Mouse (Mus musculus) left cerebral cortex, adult 6 months (tissue): ENCODE measurements around the gene Gm44502. TPM values are rescaled to one million over a fixed set of nuclear protein-coding genes. Genes with fewer than 3 reads are reported as not detected.

ENCODE experiments used
- long read RNA-seq, 2 experiments: library from polyadenylated mRNA; unstranded; transcript quantifications; one replicate each; pipeline ENCODE4 v2.0.0; 2019 to 2020
- polyA plus RNA-seq: library from polyadenylated mRNA; unstranded; fragments of <200 nt; fragmentation: Nextera tagmentation; gene quantifications from 2 replicates; pipeline ENCODE4 v1.2.3, GENCODE M21; 2021

The Gm44502 gene
- not detected in 2 replicates for polyA plus RNA-seq
- long read RNA-seq, experiment 1, partial matches to known transcripts = 2 of 2 reads
- long read RNA-seq, experiment 1, other reads (novel, unspliced or antisense) = 0 of 2 reads
- long read RNA-seq, experiment 2 = 0 reads

DNA sequence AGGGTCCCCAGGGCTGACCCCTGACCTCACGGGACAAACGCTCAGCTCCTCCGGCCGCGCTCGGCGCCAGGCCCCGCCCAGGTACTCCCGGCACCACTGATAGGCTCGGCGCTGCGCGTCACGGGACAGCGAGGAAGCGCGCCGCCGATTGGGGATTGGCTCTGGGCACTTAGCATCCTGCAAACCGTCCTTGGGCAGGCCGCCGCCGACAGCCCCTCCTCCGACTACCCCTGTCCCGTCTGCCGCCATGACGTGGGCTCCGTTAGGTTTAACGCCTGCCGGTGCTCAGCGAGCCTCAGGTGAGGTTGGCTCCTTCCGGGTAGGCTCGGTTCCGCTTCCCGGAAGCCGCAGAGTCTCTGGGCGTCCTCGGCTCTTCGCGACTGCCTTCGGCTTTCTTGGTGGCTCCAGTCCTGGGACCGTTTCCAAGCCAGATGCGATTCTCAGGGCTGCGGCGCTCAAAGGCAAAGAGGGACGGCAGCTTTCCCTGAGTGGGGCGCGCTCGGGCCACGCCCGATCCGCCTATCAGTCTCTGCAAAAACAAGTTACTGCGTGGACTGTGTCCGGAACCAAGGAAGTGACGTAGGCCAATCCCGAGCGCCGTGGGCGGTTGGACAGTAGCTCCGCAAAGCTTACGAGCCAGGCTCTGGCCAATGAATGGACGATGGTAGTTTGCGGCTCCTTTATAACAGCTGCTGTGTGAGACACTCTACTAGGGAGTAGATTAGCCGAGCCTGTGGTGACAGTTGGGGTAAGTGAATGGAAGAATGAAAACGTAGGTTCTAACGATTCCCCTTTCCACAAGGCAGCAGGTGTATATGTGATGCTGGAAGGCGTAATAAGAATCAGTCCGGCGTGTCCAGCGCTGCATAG is at the start of gene Gm44502, which contains the start of the genes C730034F03Rik and Chkb:
Gene Gm44502, minus strand, starts transcription at position 345 of the 870 bp plus-strand sequence.
Gene C730034F03Rik, plus strand, starts transcription at position 238 of the 870 bp plus-strand sequence.
Gene Chkb, minus strand, starts transcription at position 557 of the 870 bp plus-strand sequence.

DNA sequence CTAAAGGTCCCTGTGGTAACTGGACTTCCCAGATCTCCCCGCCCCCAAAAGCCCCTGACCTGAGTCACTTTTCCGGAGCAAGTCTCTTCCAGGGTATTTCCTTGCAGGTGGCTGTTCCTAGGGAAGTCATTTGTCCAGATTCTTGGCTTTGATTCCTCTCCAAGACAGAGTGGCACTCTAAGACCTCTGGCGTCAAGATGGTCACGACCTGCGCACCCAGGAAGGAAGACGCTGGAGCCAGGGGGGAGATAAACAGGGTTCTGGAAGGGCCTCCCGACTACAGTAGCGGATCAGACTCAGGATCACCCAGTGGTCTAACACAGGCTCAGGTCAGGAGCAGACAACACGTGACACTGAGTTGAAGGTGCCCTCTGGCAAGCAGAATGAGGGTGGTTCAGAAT is 47.6 kb upstream of the Gm44502 start, which contains the start of gene Arsa:
Gene Arsa, minus strand, starts transcription at position 335 of the 401 bp plus-strand sequence.

DNA sequence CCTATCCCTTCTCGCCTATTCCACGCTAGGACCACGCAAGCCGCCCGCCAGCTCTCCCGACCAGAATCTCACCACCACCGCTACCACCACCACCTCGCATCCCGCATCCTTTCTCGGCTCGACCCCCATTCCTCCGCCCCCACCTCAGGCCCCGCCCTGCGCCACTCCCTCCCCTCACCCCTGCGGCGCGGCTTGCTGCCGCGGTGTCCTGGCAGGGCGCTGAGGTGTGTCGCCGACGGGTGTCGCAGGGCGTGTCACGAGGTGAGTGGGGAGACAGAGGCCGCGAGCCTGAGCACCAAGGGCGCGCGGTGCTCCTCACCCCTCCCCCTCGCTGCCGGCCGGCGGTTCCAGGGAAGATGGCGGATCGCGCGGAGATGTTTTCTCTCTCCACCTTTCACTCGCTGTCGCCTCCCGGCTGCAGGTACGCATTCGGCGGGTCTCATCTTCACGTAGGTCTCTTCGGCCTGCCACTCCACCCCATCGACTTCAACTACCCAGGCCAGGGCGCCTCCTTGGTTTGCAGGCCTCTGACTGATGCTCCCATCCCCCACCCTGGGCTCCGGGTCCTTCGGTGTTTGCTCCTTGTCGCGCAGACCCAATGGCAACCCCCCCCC is 24.5 kb upstream of the Gm44502 start, which contains the start of gene Mapk8ip2:
Gene Mapk8ip2, plus strand, starts transcription at position 49 of the 614 bp plus-strand sequence.

DNA sequence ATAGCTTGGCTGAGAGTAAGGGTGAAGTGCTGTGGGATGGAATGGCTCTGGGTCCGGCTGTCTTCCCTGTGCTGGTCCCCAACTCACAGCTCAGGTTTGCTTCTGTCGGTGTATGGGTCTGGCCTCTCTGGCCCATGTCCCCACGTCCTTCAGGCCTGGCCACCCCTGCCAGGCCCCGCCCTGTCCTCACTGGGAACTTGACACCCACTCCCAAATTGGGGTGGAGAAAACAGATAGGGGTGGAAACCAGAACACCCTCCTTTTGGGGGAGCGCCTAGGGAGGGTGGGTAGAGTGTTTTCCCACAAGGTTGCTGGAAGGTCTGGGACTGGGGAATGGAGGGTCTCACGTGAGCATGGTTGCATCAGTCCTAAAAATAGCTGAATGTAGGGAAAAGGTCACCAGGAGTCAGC is 3.8 kb downstream of the Gm44502 start, which contains the start of gene Cpt1b:
Gene Cpt1b, minus strand, starts transcription at position 153 of the 411 bp plus-strand sequence.

DNA sequence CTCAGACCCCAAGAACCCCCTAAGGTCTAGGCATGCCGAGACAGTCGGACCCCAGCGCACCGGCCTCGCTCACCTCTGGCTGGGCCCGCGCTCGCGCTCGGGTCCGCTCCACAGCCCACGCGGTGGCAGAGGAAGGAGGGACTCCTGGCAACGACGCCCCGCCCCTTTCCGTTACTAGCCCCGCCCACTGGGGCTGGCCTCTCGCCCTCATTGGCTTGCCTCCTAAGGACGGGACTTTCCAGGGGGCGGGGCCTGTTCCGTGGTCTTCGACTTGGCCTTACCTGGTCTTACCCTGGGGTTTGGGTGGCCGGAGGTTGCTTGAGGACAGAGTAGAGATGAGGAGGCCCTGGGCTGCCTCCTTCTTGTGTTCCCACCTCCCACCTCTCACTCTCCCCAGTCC is 19.4 kb downstream of the Gm44502 start, which contains the start of gene Syce3:
Gene Syce3, minus strand, starts transcription at position 386 of the 400 bp plus-strand sequence.

DNA sequence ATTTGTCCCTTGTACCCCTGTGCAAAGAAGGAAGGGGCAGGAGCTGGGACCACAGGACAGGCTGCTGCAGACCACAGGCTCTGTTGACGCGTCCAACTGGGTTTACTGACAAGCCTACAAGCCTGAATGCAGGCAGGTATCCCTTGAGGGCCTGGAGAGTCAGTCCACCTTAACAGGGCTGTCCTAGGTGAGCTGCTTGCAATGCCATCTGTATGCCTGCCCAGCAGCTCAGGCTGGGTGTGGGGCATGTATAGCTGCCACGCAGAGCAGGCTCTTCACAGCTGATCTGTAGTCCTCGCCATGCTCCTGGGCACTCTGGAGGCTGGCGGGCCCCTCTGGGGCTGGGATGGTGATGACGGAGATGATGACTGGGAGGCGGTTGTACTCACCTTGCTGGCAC is 44.9 kb downstream of the Gm44502 start, which contains the start of gene Klhdc7b:
Gene Klhdc7b, plus strand, starts transcription at position 301 of the 400 bp plus-strand sequence.

DNA sequence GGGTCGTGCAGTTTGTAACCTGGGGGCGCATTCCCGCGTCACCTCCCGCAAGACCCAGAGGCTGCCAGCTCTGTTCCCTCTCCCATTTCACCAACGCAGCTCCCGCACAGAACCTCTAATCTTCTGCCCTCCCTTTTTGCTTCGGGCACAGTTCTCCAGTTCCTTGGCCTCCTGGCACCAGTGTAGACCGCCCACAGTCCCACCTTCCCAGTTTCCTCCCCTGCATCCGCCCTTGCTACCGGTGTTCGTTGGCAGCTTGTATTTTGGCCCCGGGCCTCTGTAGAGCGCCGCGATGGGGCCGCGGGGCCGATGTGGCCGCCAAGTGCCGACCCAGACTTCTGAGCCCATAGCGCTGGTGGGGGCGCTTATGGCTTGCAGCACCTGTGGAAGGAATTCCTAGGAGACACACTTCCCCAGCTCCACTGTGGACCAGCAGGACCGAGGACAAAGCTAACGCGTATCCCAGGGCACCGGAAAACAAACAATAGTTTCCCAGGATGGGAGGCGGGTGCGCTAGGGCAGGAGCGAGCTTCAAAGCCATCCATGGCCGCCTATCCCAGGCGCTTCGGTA is 50.6 kb downstream of the Gm44502 start, which contains the start of gene Odf3b:
Gene Odf3b, minus strand, starts transcription at position 452 of the 571 bp plus-strand sequence.

DNA sequence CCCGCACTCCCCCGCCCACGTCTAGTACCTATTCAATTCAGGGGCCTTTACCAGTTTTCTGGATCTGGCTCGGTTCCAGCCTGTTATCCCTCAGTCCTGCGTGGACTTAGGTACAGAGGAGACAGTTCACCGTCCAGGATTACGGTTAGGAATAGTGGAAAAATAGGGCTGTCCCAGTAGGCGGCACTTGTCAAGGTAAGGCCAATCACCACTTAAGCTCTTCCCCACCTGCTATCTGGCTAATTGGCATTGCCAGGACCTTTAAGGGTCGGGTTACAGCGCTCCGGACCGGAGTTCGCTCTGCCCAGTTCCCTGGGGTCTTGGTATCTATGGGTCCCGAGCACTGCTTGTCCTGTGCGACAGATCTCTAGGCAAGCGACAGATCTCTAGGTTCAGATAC is 52.5 kb downstream of the Gm44502 start, which contains the start of gene Tymp:
Gene Tymp, minus strand, starts transcription at position 83 of the 400 bp plus-strand sequence.

DNA sequence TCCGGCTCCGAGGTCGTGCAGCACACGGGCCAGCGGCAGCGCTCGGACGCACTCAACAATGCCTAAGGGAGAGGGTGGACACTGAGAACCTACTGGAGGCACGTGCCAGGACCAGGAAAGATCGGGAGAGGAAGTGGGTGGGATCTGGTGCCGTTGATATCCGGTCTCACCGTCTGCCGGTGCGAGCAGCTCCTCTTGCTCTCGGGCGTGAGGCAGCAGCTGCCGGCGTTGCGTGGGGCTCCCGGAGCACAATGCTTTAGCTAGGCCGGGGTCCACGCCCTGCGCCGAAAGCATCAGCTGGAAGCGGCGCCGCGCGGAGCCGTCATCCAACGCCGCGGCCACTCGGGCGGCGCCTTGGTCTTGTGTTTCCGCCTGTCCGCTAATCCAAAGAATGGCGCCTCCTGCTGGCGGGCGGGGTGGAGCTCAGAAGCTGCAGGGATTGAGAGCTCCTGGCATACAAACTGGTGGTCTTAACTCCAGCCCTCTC is 55.7 kb downstream of the Gm44502 start, which contains the start of gene Sco2:
Gene Sco2, minus strand, starts transcription at position 85 of the 487 bp plus-strand sequence.

Other genes starting within 250 kb of the Gm44502 start
- gene Plxnb2, start 248.9 kb downstream of the Gm44502 start, polyA plus RNA-seq = 10.8 and 11.9 TPM in 2 replicates
- gene Dennd6b, start 233.2 kb downstream of the Gm44502 start, polyA plus RNA-seq = 16.7 and 17.7 TPM in 2 replicates
- gene Ppp6r2, start 218.1 kb downstream of the Gm44502 start, polyA plus RNA-seq = 83.4 and 86.7 TPM in 2 replicates
- gene Sbf1, start 114.4 kb downstream of the Gm44502 start, polyA plus RNA-seq = 46.3 and 74.4 TPM in 2 replicates
- 0.19 TPM in 1 of 2 replicates, not detected in the other for gene Adm2, start 107.0 kb downstream of the Gm44502 start, polyA plus RNA-seq
- not detected in 2 replicates for gene Miox, start 95.3 kb downstream of the Gm44502 start, polyA plus RNA-seq
- 6.5 and 9.7 TPM in 2 replicates for gene Lmf2, start 74.0 kb downstream of the Gm44502 start, polyA plus RNA-seq
- 57.5 and 85.9 TPM in 2 replicates for gene Ncaph2, start 74.0 kb downstream of the Gm44502 start, polyA plus RNA-seq
- 43.8 and 46.1 TPM in 2 replicates for gene Sco2, start 55.9 kb downstream of the Gm44502 start, polyA plus RNA-seq
- 4.8 and 6.2 TPM in 2 replicates for gene Tymp, start 52.7 kb downstream of the Gm44502 start, polyA plus RNA-seq
- 2.2 and 2.9 TPM in 2 replicates for gene Odf3b, start 50.4 kb downstream of the Gm44502 start, polyA plus RNA-seq
- gene Klhdc7b, start 44.8 kb downstream of the Gm44502 start, polyA plus RNA-seq = 0.22 and 0.72 TPM in 2 replicates
- gene Syce3, start 19.2 kb downstream of the Gm44502 start, polyA plus RNA-seq = 0.33 and 0.74 TPM in 2 replicates
- 0.24 and 0.31 TPM in 2 replicates for gene Cpt1b, start 3.8 kb downstream of the Gm44502 start, polyA plus RNA-seq
- 2.4 TPM in 2 replicates for gene C730034F03Rik, start 107 bp downstream of the Gm44502 start, polyA plus RNA-seq
- 30.1 and 30.6 TPM in 2 replicates for gene Chkb, start 212 bp upstream of the Gm44502 start, polyA plus RNA-seq
- gene Mapk8ip2, start 24.2 kb upstream of the Gm44502 start, polyA plus RNA-seq = 43.4 and 57.8 TPM in 2 replicates
- 18.9 and 23.9 TPM in 2 replicates for gene Arsa, start 47.7 kb upstream of the Gm44502 start, polyA plus RNA-seq
- 3.5 and 12.0 TPM in 2 replicates for gene Shank3, start 69.9 kb upstream of the Gm44502 start, polyA plus RNA-seq
- 0.14 TPM in 1 of 2 replicates, not detected in the other for gene Acr, start 138.6 kb upstream of the Gm44502 start, polyA plus RNA-seq
- 21.0 and 23.7 TPM in 2 replicates for gene Rabl2, start 162.2 kb upstream of the Gm44502 start, polyA plus RNA-seq